ENCODE assay signal across 8 mouse cellular contexts in genomic region chr1:30948361-30948949, GRCm38 (mm10). TPM values are rescaled to one million over a fixed set of nuclear protein-coding genes. Genes with fewer than 3 reads are reported as not detected.
DNase-seq lines count a peak whose midpoint lies in the region; ATAC-seq and TF ChIP-seq lines count a peak whose summit lies in the region.

No protein-coding gene starts in this region.

- no peaks in the 10 kb centered on the region for H3K9me3 ChIP-seq in E14TG2a.4 (ENCODE audit: low read length)
- H3K9me3 ChIP-seq in heart, embryonic 15.5 days (replicated peaks), result no peaks in the 10 kb centered on the region

- H3K4me2 ChIP-seq in heart, embryonic 15.5 days, result peak overlapping the region; percentile 51

- peak; percentile 21; the same call in 1 of the 2 replicates for TF ChIP-seq CTCF in E14TG2a.4 (conservative IDR thresholded peaks at IDR 0.05; ENCODE audit: low read length)

- peak overlapping the region; percentile 90 for H3K4me3 ChIP-seq in E14TG2a.4 (replicated peaks; ENCODE audit: low read length)
- peak overlapping the region; percentile 97 for H3K4me3 ChIP-seq in heart, embryonic 15.5 days
- peak overlapping the region; percentile 85 for H3K4me3 ChIP-seq in macrophage (ENCODE audit: inconsistent target)

- DNase-seq in cerebellum, adult 11 months, result peak; percentile 20
- peak; percentile 56 to 59 for DNase-seq in cerebellum, postnatal 14 days
- peak; percentile 8 for DNase-seq in kidney, postnatal 14 days
- peak; percentile 57 for DNase-seq in splenic B cell, adult 2 months (ENCODE audit: low read depth, low spot score)

- peak overlapping the region; percentile 99 for H3K27ac ChIP-seq in heart, embryonic 15.5 days
- peak overlapping the region; percentile 71 for H3K27ac ChIP-seq in macrophage

- H3K79me2 ChIP-seq in macrophage (ENCODE audit: inconsistent target), result peaks cover 47% of the 10 kb centered on the region

- H3K36me3 ChIP-seq in E14TG2a.4 (ENCODE audit: insufficient read depth, low read length) (peaks cover 31% of the 10 kb centered on the region), macrophage (ENCODE audit: inconsistent target) (peaks cover 23% of the 10 kb centered on the region)
- H3K36me3 ChIP-seq in heart, embryonic 15.5 days, result peaks cover 22% of the 10 kb centered on the region
- H3K36me3 ChIP-seq in splenic B cell, adult 2 months (ENCODE audit: control insufficient read depth, insufficient read depth, low read length, poor library complexity, severe bottlenecking), result peaks cover 10% of the 10 kb centered on the region; the same call in 1 of the 2 replicates

- under 1% methylated on average over 16 of the region's 16 CpGs for WGBS in heart, embryonic 15.5 days
- WGBS in macrophage (ENCODE audit: missing documents), result 0% methylated on average over 16 of the region's 16 CpGs

- no peak for ATAC-seq in cerebellum, adult (ENCODE audit: insufficient number of reproducible peaks, low FRiP score, low TSS enrichment)
- ATAC-seq in heart, embryonic 15.5 days (replicated peaks; ENCODE audit: insufficient number of reproducible peaks, insufficient read depth, low FRiP score, low read depth), result no peak

- no peaks in the 10 kb centered on the region for H3K27me3 ChIP-seq in E14TG2a.4 (ENCODE audit: insufficient read depth, low read length)
- H3K27me3 ChIP-seq in heart, embryonic 15.5 days, result no peaks in the 10 kb centered on the region
- no peaks in the 10 kb centered on the region for H3K27me3 ChIP-seq in splenic B cell, adult 2 months (ENCODE audit: control insufficient read depth, insufficient read depth, low read length, poor library complexity, severe bottlenecking)

- H3K9ac ChIP-seq in heart, embryonic 15.5 days, result peak overlapping the region; percentile 98

- H3K4me1 ChIP-seq in E14TG2a.4 (replicated peaks; ENCODE audit: low read depth, low read length), result peaks cover 38% of the 10 kb centered on the region
- H3K4me1 ChIP-seq in heart, embryonic 15.5 days (replicated peaks), result peaks cover 3% of the 10 kb centered on the region

RNA-seq across cellular contexts. Expression of gene AC153137.1, which starts 29.3 kb away (rescaled TPM):
- not detected in 2 replicates for polyA plus RNA-seq in heart, embryonic 15.5 days (2015; fragmentation: Nextera tagmentation; extraction: Ambion mirVana)
- total RNA-seq in macrophage (2018; cell fraction: chromatin; rRNA removed), result not detected
- not detected for total RNA-seq in macrophage (2018; cell fraction: cytosol; rRNA removed)
- not detected for total RNA-seq in macrophage (2018; cell fraction: nucleus; rRNA removed)
- polyA plus RNA-seq in macrophage (2018), result not detected in 3 replicates
